Mouse (Mus musculus): ENCODE measurements at regions not wholly inside any gene's neighbourhood (a gene's known extent, or its start where the extent isn't known, plus 50 kb on each side); places are given as distances from the start of the nearest gene placed in this dataset.

GRCm38 (mm10) chr11:89914577-89914976, 88.1 kb downstream of the Pctp start:
- no peaks in the 10 kb centered on the region for H3K9me3 ChIP-seq (ENCODE audit: low read length)
- H3K4me1 ChIP-seq (ENCODE audit: insufficient read depth, low read length), result no peaks in the 10 kb centered on the region
- H3K4me3 ChIP-seq (ENCODE audit: low read length), result no peak overlapping the region
- DNase-seq (ENCODE audit: low spot score) (no peak), ATAC-seq (no peak)
- H3K36me3 ChIP-seq (ENCODE audit: insufficient read depth, low read length), result no peaks in the 10 kb centered on the region
- no peaks in the 10 kb centered on the region for H3K27me3 ChIP-seq (ENCODE audit: insufficient read depth, low read length)
- no peak for TF ChIP-seq CTCF (IDR thresholded peaks at IDR 0.05; ENCODE audit: low read depth)
- 81% methylated on average over 2 of the region's 2 CpGs for WGBS
- no peak overlapping the region for H3K27ac ChIP-seq
- H3K9ac ChIP-seq (replicated peaks; ENCODE audit: low read length), result no peak overlapping the region
- no peak overlapping the region for H3K4me2 ChIP-seq (ENCODE audit: low read depth, low read length)

GRCm38 (mm10) chr11:89901241-89901740, 101.4 kb downstream of the Pctp start:
- Histone ChIP-seq H3K9ac (replicated peaks; ENCODE audit: low read length) (no peak overlapping the region), H3K36me3 (ENCODE audit: insufficient read depth, low read length) (no peaks in the 10 kb centered on the region), H3K27me3 (ENCODE audit: insufficient read depth, low read length) (no peaks in the 10 kb centered on the region), H3K4me2 (ENCODE audit: low read depth, low read length) (no peak overlapping the region), H3K9me3 (ENCODE audit: low read length) (no peaks in the 10 kb centered on the region), H3K4me1 (ENCODE audit: insufficient read depth, low read length) (no peaks in the 10 kb centered on the region), H3K27ac (no peak overlapping the region), H3K4me3 (ENCODE audit: low read length) (no peak overlapping the region)
- DNase-seq (ENCODE audit: low spot score) (no peak), ATAC-seq (no peak)
- no peak for TF ChIP-seq CTCF (IDR thresholded peaks at IDR 0.05; ENCODE audit: low read depth)
- WGBS, result 65% methylated on average over 9 of the region's 9 CpGs

GRCm38 (mm10) chr11:89898516-89898915, 104.2 kb downstream of the Pctp start:
- Histone ChIP-seq H3K4me3 (ENCODE audit: low read length) (no peak overlapping the region), H3K27me3 (ENCODE audit: insufficient read depth, low read length) (no peaks in the 10 kb centered on the region), H3K36me3 (ENCODE audit: insufficient read depth, low read length) (no peaks in the 10 kb centered on the region), H3K9ac (replicated peaks; ENCODE audit: low read length) (no peak overlapping the region), H3K27ac (no peak overlapping the region), H3K9me3 (ENCODE audit: low read length) (no peaks in the 10 kb centered on the region), H3K4me1 (ENCODE audit: insufficient read depth, low read length) (no peaks in the 10 kb centered on the region), H3K4me2 (ENCODE audit: low read depth, low read length) (no peak overlapping the region)
- peak; percentile 18 for DNase-seq (ENCODE audit: low spot score)
- WGBS, result 33% methylated on average over 4 of the region's 4 CpGs
- ATAC-seq, result no peak
- TF ChIP-seq CTCF (IDR thresholded peaks at IDR 0.05; ENCODE audit: low read depth), result no peak

GRCm38 (mm10) chr11:89896854-89897253, 105.8 kb downstream of the Pctp start:
- Histone ChIP-seq H3K4me3 (ENCODE audit: low read length) (no peak overlapping the region), H3K27ac (no peak overlapping the region), H3K4me2 (ENCODE audit: low read depth, low read length) (no peak overlapping the region), H3K36me3 (ENCODE audit: insufficient read depth, low read length) (no peaks in the 10 kb centered on the region), H3K9me3 (ENCODE audit: low read length) (no peaks in the 10 kb centered on the region), H3K4me1 (ENCODE audit: insufficient read depth, low read length) (no peaks in the 10 kb centered on the region), H3K27me3 (ENCODE audit: insufficient read depth, low read length) (no peaks in the 10 kb centered on the region), H3K9ac (replicated peaks; ENCODE audit: low read length) (no peak overlapping the region)
- ATAC-seq (no peak), DNase-seq (ENCODE audit: low spot score) (no peak)
- no peak for TF ChIP-seq CTCF (IDR thresholded peaks at IDR 0.05; ENCODE audit: low read depth)
- WGBS, result 36% methylated on average over 3 of the region's 3 CpGs

GRCm38 (mm10) chr11:89871587-89871986, 94.1 kb upstream of the Ankfn1 start:
- no peaks in the 10 kb centered on the region for H3K36me3 ChIP-seq (ENCODE audit: insufficient read depth, low read length)
- no peaks in the 10 kb centered on the region for H3K9me3 ChIP-seq (ENCODE audit: low read length)
- no peaks in the 10 kb centered on the region for H3K4me1 ChIP-seq (ENCODE audit: insufficient read depth, low read length)
- DNase-seq (ENCODE audit: low spot score) (peak; percentile 55), ATAC-seq (peak; percentile 64; the same call in 1 of the 2 replicates)
- 24% methylated on average over 2 of the region's 2 CpGs for WGBS
- H3K27ac ChIP-seq, result no peak overlapping the region
- H3K4me3 ChIP-seq (ENCODE audit: low read length), result no peak overlapping the region
- no peak overlapping the region for H3K9ac ChIP-seq (replicated peaks; ENCODE audit: low read length)
- no peaks in the 10 kb centered on the region for H3K27me3 ChIP-seq (ENCODE audit: insufficient read depth, low read length)
- TF ChIP-seq CTCF (IDR thresholded peaks at IDR 0.05; ENCODE audit: low read depth), result no peak
- H3K4me2 ChIP-seq (ENCODE audit: low read depth, low read length), result no peak overlapping the region

GRCm38 (mm10) chr11:89867575-89867974, 90.1 kb upstream of the Ankfn1 start:
- 35% methylated on average over 2 of the region's 2 CpGs for WGBS
- Histone ChIP-seq H3K4me2 (ENCODE audit: low read depth, low read length) (no peak overlapping the region), H3K27me3 (ENCODE audit: insufficient read depth, low read length) (no peaks in the 10 kb centered on the region), H3K9me3 (ENCODE audit: low read length) (no peaks in the 10 kb centered on the region), H3K4me1 (ENCODE audit: insufficient read depth, low read length) (no peaks in the 10 kb centered on the region), H3K27ac (no peak overlapping the region), H3K36me3 (ENCODE audit: insufficient read depth, low read length) (no peaks in the 10 kb centered on the region), H3K4me3 (ENCODE audit: low read length) (no peak overlapping the region), H3K9ac (replicated peaks; ENCODE audit: low read length) (no peak overlapping the region)
- TF ChIP-seq CTCF (IDR thresholded peaks at IDR 0.05; ENCODE audit: low read depth), result no peak
- ATAC-seq, result no peak
- no peak for DNase-seq (ENCODE audit: low spot score)

- H3K4me1 ChIP-seq (ENCODE audit: insufficient read depth, low read length), result no peaks in the 10 kb centered on the region
- ATAC-seq (no peak), DNase-seq (ENCODE audit: low spot score) (no peak)
- H3K4me2 ChIP-seq (ENCODE audit: low read depth, low read length), result no peak overlapping the region
- no peaks in the 10 kb centered on the region for H3K27me3 ChIP-seq (ENCODE audit: insufficient read depth, low read length)
- no peaks in the 10 kb centered on the region for H3K9me3 ChIP-seq (ENCODE audit: low read length)
- H3K27ac ChIP-seq, result no peak overlapping the region
- H3K4me3 ChIP-seq (ENCODE audit: low read length), result no peak overlapping the region
- H3K36me3 ChIP-seq (ENCODE audit: insufficient read depth, low read length), result no peaks in the 10 kb centered on the region
- 83% methylated on average over 9 of the region's 9 CpGs for WGBS
- TF ChIP-seq CTCF (IDR thresholded peaks at IDR 0.05; ENCODE audit: low read depth), result no peak
- H3K9ac ChIP-seq (replicated peaks; ENCODE audit: low read length), result no peak overlapping the region
Observed at GRCm38 (mm10) chr11:89856184-89856769, 78.8 kb upstream of the Ankfn1 start.

Data from hindbrain, postnatal 0 days (tissue).